Mouse (Mus musculus) retina, postnatal 1 day (tissue): ENCODE results near the gene Aup1.

Experiments
- DNase-seq: peaks from one replicate; pipeline ENCODE4 v3.0.0-alpha.2; 2012

Aup1 gene

DNA sequence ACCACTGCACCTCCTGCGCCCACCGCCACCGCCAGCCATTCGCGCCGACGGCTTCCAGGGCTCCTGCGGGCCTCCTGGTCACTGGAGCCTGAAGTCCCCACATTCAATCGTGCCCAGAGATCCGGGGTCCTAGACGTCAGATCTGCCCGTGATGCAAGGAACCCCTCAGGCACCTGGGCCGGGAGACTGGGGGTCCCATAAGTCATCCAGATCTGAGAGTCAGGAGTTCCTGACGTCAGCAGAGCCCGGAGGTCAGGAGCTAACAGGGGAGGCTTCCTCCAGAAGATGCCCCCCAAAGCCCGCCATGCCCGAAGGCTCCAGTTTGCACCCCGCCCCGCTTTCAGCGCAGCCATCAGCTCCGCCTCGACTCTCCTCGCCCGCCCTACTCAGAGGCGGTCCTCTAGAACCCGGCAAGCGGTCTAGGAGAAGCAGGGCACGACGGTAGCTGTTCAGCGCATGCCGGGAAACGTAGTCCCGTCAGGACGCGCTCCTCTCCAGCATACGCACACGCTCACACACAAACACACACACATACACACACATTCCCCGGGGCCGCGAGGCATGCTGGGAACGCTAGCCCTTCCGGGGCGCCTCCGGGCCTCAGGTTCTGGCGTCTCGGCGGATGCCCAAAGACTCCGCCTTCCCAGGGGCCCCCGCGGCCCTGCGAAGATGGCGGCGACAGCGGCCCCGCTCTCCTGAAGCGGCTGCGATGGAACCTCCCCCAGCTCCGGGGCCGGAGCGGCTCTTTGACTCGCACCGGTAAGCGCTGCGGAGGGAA lies at the start of gene Aup1:
Aup1 (plus strand) TSS at position 448 of the 778 bp plus-strand sequence.
- DNase-seq, result peak; percentile 100

DNA sequence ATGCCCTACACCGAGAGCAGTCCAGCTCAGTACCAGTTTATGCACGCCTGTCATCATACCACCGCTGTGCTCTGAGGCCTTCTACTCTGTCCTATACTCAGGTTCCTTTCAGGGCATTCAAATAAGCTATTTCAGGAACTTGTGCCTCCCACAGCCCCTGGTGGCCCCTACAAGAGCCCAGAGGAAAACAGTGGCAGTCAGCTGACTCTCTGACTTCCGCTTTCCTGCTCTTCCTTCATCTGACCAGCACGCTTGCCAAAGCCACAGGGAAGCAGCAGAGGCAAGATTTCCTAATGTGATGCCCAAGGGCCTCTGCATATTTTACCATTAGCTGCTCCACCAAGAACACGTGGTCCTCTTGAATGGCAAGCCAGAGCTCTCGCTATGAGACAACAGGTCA lies 49.4 kb upstream of the Aup1 start:
- DNase-seq, result no peak

DNA sequence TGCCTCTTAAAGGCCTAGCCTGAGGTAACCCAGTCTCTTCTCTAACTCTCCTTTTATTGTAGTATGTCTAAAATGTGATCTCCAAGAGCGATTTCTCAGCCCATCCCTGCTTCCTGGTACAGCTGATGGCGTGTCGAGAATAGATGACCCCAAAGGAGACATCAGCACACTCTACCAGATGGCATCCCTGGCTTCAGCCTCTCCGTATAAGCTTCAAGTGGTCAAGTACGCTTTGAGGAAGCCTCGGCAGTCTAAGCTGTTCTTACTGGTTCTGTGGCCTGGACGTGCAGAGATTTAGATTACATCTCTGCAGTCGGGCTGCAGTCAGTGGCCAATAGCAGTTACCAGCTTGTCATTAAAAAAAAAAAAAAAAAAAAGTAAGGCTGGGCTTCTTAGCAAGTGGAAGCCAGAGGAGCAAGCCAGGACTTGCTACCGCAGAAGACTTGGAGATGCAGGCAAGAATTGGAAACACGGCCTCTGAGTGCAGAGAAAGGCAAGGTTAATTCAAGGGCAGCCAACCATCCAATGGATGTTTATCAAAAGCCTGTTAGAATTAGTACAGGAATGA lies 48.8 kb upstream of the Aup1 start:
- no peak for DNase-seq

DNA sequence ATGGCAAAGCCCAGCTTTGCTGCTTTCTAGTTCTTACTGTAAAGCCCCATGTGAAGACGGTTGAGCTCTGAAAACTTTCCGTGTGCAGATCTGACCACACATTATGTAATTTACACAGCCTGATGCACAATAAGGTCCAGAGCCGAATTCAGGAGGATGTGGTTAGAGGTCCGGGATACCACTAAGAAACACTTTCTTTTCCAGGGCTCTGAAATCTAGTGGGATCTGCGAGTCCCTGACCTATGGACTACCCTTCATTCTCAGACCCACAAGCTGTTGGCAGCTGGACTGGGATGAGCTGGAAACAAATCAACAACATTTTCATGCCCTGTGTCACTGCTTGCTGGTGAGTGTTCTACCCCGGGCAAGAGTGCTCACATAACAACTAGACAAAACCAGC lies 48.2 kb upstream of the Aup1 start:
- DNase-seq, result no peak

DNA sequence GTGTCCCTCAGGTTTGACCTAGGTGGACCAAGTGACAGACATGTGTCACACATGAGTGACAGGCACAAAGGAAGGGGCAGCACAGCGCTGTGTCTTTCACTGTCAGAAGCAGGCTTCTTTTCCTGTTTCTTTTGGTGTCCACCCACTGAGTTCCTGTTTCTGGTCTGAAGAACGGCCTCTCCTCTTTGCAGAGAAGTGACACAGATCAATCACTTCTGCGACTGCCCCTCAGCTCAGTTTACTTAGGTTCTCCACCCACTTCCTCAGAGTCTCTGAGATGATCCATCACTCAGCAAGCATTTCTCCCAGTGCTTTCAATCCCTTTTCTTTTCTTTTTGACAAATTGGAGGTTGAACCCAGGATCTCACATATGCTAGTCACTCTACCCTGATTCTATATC lies 45.7 kb upstream of the Aup1 start:
- no peak for DNase-seq

DNA sequence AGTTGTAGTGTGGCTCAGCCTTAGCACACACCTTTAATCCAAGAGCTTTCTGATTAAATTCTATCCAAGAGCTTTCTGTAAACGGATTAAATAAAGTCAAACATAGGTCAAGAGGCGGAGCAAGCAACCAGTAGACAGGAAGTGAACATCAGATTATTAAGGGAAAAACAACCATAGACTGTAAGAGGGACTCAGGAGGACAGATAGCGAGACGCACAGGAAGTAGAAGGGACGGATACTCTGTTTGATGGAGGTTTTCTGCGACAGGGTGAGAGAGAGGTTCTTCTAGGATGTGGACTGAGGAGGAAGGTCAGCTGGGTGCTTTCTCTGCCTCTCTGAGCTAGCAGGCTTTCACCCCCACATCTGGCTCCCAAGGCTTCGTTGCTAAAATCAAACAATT lies 44.3 kb upstream of the Aup1 start:
- peak; percentile 34 for DNase-seq

DNA sequence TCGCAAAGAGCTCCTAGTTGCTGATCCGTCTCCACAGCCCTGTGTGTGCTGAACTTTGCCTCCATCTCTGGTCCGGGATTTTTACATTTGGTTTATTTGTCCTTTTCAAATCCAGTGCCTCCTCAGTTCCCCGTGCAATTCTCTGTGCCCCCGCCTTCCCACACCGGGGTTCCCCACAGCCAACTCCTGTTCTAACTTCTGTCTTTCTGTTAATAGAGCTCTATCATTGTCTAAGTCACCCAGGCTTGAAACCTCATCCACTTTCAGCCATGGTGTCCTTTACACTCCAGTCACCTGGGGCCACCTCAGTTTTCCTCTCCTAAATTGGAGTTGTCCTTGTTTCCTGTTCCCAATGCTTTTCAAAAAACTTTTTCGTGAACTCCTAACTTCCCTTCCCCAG lies 43.1 kb upstream of the Aup1 start:
- no peak for DNase-seq

DNA sequence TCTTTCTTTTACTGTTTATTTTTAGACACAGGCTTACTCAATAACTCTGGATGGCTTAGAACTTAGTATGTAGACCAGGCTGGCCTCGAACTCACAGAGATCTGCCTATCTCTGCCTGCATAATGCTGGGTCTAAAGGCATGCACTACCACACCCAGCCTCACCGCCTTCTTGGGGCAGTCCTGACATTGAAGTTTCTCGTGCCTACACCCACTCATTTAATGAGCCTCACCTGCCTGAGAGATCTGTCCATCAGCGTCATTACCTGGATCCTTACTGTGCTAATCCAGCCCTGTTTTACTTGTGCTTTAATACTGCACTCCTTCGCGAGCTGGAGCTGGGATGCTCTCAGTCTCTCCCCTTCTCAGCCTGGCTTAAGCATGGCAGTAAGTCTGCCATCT lies 42.6 kb upstream of the Aup1 start:
- DNase-seq, result no peak

DNA sequence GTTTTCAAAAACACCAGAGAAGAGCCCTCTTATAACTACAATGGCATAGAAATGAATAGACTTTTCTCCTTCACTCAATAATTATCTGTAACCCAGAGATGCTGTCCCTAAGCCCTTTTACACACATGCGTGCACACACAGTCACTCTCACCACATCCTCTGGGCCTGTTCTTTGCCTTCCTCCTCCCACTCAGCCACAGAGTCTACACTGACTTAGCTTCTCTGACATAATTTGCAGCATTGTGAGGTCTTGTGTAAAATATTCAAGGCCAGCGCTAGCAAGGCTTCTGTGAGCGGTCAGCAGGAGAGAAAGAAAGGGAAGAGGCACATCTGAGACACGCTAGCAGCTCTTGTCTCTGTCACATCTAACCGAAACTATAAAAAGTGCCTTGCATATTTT lies 40.9 kb upstream of the Aup1 start:
- DNase-seq, result peak; percentile 45

DNA sequence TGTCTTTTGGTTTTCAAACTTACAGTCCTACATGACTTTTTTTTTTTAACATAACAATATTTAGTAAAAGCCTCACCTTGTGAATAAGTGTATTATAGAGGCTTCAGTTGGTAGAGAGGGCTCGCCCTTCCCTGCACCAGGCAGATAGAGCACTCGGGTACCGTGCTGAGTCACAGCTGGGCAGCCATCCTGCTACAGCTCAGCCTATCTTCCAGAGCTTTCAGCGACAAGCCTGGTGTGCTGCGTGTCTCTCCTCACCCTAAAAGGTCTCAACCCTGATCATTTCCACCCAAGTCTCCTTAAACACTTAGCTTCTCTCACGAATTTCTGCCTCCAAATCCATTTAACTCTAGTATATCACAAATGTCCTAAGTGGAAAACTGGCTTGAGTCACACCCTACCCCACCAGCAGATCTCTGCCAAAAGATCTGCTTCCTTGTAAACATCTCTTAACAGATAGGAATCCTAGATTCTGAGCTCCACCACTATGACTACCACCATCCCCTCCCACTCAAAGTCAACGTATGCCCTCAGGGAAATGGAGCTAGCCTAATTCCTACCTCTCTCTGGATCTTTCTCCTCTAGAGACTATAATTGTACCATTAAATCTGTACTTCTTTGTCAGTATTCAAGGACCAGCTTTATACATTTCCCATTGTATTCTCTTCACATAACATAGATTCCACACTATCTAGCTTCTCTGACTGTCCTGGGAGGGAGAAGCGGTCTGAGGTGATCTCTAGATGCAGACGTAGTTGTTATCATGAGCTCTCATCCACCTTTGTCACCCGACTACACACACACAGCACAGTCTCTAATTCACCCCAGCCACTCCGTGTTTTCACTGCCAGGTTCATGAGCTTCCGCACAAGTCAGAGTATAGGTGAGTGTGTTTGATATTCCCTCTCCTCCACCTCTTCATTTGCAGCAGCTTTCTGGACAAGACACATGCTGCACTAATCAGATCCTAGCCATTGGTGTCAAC lies 39.5 kb upstream of the Aup1 start:
- no peak for DNase-seq

DNA sequence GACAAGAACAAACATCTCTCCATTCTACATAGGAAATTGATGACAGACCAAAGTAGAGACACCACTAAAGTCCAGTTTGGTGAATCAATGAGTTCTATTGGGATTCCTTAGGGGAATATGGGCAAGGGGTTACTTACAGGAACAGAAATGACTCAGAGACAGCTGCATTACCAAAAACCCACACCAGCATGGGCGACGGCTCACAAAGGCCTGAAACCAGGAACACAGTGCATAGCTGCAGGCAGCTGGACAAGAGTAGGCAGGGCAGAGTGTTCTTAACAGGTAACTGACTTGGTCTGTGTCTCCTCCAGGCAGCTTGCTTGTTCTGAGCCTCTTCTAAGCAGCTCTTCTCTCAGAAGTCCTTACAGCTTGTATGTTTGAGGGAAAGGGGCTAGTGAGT lies 38.6 kb upstream of the Aup1 start:
- no peak for DNase-seq

DNA sequence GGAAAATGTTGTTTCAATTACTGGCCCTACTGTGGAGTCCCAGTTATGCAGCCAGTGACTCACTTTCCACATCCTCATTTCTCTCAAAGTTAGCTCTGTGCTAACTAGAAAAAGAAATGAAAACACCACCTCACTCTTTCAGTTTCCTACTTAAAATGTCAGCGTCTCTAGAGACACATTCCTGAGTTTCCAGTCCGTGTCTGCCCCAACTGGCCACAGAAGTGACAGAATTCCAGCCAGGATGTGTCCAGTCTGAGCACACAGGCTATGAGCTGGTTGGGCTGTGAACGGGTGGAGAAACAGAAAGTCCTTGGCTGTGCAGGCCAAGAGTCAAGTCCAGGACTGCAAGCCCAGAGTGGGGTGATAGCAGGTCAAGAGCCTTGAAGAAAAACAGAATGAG lies 37.1 kb upstream of the Aup1 start:
- no peak for DNase-seq

DNA sequence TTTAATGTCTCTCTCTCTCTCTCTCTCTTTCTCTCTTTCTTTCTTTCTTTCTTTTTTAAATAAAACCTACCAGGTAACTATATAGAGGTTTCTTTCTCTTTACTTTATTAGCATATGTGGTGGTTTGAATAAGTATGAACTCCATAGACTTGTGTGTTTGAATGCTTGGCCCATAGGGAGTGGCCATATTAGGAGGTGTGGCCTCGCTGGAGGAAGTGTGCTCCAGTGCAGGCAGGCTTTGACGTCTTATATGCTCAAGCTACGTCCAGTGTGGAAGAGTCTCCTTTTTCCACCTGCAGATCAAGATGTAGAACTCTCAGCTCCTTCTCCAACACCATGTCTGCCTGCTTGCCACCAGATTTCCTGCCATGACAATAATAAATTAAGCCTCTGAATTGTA lies 35.3 kb upstream of the Aup1 start:
- DNase-seq, result no peak

DNA sequence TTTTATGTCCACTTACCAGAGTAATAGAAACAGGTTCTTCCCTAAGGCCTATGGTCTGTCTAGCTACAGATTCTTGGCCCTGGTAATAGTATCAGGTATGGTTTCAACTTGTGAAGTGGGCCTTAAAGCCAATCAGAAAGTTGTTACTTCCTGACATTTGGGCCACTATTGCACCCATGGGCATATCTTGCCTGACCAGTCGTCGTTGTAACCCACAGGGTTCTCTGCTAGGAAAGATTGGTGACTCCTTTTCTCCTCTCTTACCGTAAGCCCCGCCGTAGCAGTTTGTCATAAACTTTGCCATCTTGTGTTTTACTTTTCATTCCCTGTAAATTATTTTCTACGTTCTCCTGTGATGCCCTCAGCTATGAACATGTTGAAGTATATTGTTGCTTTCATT lies 34.2 kb upstream of the Aup1 start:
- no peak for DNase-seq

DNA sequence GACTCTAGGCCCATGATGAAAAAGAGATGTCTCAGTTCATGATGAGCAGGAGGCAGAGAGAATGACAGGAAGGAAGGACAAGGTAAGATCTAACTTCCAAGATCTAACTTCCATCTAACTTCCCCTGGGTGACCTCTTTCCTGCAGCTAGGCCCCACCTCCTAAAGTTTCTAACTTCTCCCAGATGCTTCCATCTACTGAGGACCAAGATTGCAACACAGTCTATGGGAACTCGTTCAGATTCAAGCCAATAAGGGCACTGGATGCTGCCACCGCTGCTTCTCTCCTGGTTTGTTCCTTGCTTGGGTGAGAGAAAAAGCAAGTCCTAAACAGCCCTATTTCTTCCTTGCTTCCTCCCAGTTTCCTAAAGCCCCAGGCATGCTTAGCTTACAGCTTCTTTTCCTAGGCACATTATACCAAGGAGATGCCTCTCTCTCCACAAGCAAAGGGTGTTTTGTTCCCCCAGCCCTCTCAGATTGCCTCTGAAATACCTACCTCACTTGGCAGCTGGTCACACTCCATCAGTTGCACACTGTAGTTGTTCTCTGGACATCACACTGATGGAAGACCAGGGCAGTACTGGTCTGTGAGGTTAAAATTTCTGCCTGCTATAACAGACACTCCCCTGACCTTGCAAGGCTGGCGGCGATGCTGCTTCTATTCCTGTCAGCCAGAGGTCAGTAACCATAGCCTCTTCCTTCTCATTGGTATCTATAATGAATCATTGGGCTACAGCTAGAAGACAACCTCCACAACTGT lies 33.3 kb upstream of the Aup1 start:
- DNase-seq, result no peak

DNA sequence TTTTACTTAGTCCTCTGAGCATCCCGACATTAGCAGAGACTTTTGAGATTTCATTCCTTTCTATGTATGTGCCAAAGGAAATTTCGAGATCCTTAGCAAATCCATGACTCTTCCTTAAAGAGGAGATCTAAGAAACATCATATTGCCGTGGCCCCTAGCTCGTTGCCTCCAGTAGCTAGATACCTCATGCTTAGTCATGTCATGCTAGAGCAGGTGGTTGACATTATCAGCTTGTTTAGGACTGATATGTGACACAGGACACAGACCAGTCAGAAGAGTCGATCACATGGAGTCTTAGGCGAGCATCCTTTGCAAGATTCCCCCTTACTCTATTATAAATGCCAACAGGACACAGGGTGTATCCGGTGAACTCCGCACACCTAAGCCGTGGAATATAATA lies 31.3 kb upstream of the Aup1 start:
- DNase-seq, result no peak

DNA sequence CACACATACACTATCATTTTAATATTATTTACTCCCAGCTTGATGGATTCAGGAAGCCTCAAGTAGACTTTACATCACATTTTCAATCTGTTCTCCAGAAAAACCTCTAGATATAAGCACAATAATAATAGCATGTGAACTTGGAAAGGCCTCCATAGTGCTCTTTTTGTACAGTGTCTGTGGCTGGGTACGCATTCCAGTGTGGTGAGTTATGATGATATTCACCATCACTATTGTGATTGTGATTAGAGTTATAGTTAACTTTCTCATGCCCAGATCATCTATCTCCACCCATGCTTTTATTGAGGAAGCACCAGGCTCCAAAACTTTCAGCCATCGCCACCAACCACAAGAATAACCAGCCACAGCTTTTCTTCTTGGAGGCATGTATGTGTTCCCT lies 30.5 kb upstream of the Aup1 start:
- no peak for DNase-seq

DNA sequence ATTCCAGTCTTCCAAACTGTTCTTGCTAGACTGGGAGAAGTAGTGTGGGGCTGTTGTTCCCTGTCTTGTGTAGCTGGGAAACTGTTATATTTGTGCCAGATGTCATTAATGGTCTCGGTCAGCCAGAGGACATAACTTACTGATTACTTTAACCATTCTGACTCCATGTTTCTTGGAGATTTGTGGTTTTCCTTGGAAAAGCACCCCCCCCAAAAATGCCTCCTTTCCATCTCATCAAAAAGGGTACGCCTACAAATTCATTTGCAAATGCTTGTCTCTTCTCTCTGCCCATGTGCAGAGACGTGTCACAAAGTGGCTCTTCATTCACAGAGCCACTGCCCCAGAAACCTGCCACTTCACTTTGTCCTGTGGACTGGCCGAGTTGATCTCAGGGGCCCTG lies 29.9 kb upstream of the Aup1 start:
- no peak for DNase-seq

DNA sequence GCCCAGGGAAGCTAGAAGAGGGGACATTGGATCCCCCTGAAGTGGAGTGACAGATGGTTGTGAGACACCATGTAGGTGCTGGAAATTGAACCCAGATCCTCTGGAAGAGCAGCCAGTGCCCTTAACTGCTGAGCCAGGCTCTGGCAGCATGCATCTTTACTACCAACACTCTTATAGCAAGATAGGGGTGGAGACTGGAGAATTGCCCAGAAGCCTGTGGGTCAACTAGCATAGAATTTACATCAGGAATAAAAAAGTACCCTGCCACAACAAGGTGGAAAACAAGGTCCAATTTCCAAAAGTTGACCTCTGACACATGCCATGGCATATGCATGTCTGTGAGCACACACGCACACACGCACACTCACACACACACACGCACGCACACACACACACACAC lies 29.1 kb upstream of the Aup1 start:
- DNase-seq, result no peak

DNA sequence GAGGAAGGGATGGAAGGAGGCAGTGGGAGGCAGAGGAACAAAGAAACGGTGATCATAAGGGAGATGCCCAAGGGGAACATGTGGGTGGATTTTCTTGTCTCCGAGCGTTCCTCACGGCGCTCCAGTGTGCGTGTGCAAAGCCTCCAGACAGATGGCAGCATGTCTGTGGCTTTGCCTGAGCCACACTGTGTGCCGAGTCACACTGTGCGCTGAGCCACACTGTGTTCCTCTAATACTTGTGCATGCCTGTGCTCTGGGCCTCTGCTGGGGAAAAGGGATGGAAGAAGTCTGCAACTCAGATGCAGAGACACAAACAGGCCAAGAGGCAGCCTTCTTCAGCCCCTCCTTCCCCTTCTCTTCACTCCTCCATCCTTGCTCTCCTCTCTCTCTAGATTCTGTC lies 27.0 kb upstream of the Aup1 start:
- no peak for DNase-seq

DNA sequence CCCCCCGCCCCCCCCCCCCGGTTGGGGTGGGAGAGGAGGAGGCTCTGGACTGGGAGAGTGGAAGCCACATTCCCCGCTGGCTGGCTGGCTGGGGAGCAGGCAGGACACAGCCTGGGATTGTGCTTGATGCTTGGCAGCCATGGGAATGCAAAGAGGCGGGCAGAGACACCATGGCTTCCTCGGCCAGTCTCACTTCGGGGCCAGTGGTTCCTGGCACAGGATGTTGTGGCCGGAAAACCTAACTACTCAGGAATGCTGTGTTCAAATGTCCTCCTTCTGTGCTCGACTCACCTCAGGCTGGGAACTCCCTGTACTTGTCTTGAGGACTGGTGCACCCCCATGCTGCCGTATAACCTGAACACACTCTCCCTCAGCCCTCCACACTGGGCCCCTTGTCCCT lies 26.6 kb upstream of the Aup1 start:
- no peak for DNase-seq

DNA sequence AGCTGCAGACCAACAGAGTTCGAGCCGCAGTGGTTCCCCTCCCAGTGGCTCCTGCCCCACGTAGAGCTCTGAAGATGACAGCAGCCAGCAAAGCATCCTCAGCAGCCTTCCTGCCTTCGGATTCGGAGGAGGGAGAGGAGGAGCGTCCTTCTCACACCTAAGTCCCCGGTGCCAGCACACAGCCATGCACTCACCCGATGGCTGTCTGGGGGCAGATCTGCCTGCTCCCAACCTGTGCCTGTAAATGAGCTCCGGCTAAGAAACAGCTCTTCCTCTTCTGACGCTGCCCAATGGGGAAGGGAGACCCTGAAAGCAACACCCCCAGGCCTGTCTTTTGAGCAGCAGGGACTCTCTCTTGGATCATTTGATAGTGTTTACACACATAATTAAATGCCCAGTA lies 24.5 kb upstream of the Aup1 start:
- DNase-seq, result no peak

DNA sequence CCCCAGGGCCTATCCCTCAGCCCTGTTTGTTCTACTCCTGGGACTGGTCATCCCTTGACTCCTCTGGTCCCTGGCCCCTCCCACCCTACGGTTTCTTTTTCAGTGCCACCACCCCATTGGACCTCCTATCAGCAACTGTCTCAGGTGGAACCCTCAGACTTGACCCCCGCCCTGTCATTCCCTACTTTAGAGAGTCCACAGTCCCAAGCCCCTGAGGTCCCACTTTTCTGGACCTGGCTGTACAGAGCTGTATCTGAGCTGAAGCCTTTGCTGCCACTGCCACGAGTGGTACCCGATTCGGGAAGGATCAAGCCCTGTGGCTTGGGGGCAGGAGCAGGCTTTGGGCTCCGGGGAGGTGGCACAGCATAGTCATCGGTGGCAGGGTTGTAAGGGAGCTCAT lies 23.2 kb upstream of the Aup1 start:
- no peak for DNase-seq
